Mouse (Mus musculus): ENCODE results near the gene Olfr1128.
"Not testable (repeated sequence)": the region's sequence is repeated elsewhere in the genome, so short reads cannot be mapped to it uniquely, and the experiment has no call there.

The Olfr1128 gene

DNA sequence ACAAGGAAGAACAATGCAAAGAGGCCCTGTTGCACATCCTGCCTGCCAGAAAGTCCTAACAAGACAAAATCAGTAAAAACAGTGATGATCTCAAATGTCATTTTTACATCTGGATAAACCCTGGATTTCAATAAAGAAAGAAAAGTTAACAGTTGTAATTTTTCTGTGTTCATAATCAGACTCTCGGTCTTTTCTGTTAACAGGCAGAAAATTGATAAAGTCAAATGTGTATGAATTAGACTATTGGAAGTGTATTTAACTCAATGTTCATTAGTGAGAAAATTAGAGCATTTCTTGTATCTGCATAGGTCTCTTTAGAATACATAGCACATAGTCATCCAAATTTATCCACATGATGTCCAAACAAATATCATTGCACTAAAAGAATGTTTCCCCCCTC, at the start of gene Olfr1128:
Gene Olfr1128 (minus strand): TSS at position 101 of the 400 bp plus-strand sequence.
- no peak for DNase-seq (ENCODE audit: low spot score)

- not testable (repeated sequence) for DNase-seq (ENCODE audit: low spot score)
Observed at GRCm38 (mm10) chr2:87573602-87574001, 28.3 kb upstream of the Olfr1128 start, which contains the start of gene Olfr1129. Gene Olfr1129, plus strand, starts transcription at chr2:87573902.

- no peak for DNase-seq (ENCODE audit: low spot score)
Observed at GRCm38 (mm10) chr2:87534826-87535225, 10.5 kb downstream of the Olfr1128 start.

DNA sequence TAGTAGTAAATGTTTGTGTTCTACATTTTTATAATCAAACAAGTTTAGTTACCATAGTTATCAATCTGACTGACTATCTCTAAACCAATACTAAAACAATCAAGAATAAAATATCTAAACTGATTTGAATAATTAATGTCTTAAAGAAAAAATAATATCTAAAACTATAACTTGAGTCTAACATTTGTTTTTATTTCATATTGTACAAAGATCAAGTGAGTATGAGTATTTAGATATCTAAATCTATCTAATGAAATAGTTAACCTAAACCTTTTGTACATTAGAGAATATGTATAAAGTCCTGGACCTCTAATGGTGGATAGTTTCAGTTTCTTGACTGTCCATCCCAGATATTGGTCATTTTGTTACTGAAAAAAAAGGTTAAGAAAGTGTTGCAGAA, 13.8 kb downstream of the Olfr1128 start, which contains the start of gene Olfr153:
Gene Olfr153 (plus strand): TSS at position 301 of the 400 bp plus-strand sequence.
- no peak for DNase-seq (ENCODE audit: low spot score)

DNA sequence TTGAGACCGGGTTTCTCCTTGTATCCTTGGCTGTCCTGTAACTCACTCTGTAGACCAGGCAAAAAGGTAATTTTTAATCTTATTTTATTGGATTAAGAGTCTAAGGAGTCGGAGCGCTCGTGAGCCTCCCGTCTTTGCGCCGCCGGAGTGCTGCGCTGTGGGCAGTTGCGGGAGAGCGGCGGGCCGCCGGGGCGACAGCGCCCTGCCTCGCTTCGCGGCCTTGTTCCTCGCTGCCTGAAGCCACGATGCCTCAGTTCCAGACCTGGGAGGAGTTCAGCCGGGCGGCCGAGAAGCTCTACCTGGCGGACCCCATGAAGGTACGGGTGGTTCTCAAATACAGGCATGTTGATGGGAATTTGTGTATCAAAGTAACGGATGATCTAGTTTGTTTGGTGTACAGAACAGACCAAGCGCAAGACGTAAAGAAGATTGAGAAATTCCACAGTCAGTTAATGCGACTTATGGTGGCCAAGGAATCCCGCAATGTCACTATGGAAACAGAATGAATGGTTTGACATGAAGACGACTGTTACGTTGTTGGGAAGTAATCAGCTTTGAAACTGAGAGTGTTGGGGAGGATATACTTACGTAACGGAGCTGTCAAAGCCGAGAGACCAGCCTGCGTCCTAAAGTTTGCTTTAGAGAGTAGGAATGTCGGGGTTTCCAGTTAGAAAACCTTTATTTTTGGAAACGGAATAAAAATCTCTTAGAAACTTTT, 19.3 kb downstream of the Olfr1128 start:
- DNase-seq (ENCODE audit: low spot score), result not testable (repeated sequence)

- DNase-seq (ENCODE audit: low spot score), result no peak
Observed at GRCm38 (mm10) chr2:87520651-87521050, 24.7 kb downstream of the Olfr1128 start.

- DNase-seq (ENCODE audit: low spot score), result no peak
Observed at GRCm38 (mm10) chr2:87516581-87516980, 28.8 kb downstream of the Olfr1128 start.

DNA sequence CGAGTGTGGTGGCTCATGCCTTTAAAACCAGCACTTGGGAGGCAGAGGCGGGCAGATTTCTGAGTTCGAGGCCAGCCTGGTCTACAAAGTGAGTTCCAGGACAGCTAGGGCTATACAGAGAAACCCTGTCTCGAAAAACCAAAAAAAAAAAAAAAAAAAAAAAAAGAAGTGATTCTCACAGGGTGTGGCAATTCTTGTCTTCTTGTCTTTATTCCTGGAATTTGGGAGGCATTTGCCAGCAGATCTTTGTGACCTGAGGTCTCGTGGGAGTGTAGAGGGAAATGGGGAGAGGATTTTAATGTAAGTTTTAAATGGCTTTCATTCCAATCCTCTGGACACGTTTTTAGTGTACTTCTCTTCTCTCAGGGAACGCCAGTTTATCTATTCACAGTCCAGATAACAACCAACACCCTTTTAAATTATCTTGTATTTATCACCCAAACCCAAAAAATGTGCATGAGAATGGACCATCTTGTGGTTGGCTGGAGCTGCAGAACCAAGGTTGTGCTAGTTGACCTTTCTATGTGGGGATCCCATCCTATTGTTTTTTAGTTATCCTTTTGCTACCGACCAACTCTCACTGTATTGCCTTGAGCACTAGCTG, 29.8 kb downstream of the Olfr1128 start:
- DNase-seq (ENCODE audit: low spot score), result no peak

- DNase-seq (ENCODE audit: low spot score), result no peak
Observed at GRCm38 (mm10) chr2:87515046-87515445, 30.3 kb downstream of the Olfr1128 start.

DNA sequence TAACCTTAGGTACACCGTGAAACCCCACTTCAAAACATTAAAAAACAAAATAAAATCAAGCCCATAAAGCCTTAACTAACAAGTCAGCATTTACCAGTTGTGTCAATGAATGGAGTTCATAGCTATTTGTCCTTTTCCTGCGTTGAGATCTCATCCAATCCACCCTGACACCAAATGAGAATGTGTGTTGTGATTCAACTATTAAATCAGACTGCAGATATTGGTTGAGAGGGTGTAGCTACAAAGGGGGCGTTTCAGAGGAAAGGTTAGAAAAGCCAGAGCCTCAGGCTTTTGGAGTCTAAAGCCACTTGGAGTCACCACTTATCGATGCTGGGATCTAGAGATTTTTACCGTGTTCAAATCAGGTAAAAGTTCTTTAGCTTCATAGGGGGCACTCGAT, 39.1 kb downstream of the Olfr1128 start, which contains the start of gene Pramel6:
Gene Pramel6 (plus strand): TSS at position 301 of the 400 bp plus-strand sequence.
- no peak for DNase-seq (ENCODE audit: low spot score)

DNA sequence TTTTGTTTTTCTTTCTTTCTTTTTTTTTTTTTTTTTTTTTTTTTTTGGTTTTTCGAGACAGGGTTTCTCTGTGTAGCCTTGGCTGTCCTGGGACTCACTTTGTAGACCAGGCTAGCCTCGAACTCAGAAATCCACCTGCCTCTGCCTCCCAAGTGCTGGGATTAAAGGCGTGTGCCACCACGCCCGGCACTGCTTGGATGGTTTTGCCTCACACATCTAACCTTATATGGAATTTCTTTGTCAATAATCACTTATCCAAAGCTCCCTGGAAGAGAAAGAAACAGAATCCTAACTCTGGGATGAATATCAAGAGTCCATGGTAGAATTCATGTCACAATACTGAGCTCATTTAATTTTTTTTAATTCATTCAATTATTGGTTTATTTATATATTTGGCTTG, 48.3 kb downstream of the Olfr1128 start, which contains the start of gene Pramel7:
Gene Pramel7 (minus strand): TSS at position 101 of the 400 bp plus-strand sequence.
- not testable (repeated sequence) for DNase-seq (ENCODE audit: low spot score)

All from spleen, adult 12 weeks (tissue).